Mouse (Mus musculus) olfactory bulb, adult 2 months (tissue): ENCODE measurements around the gene Stat1.

Source experiments
- CTCF ChIP-seq: fragments of 200-500 bp; IDR thresholded peaks from 2 replicates; pipeline ENCODE4 v1.5.1; 2012; ENCODE audit warnings: low read depth, mild to moderate bottlenecking, low read length, moderate library complexity; ENCODE audit not compliant: insufficient read depth
- POLR2A ChIP-seq: fragments of 200-500 bp; IDR thresholded peaks from 2 replicates; pipeline ENCODE4 v1.6.1; 2012; ENCODE audit warnings: mild to moderate bottlenecking, low read depth, low read length, moderate library complexity; ENCODE audit not compliant: insufficient read depth

- TF ChIP-seq POLR2A = no peak
- TF ChIP-seq CTCF = no peak
Measured at GRCm38 (mm10) chr1:52087128-52087527, 32.1 kb upstream of the Stat1 start.
